Mouse (Mus musculus) thymus, postnatal 10 days (tissue): Measurements from ENCODE around the gene Mdm2.

ENCODE experiments used
- DNase-seq, 2 experiments: peaks; one replicate each; pipeline ENCODE4 v3.0.0; 2021; ENCODE audit warnings: low spot score in 2 of 2

Gene Mdm2

DNA sequence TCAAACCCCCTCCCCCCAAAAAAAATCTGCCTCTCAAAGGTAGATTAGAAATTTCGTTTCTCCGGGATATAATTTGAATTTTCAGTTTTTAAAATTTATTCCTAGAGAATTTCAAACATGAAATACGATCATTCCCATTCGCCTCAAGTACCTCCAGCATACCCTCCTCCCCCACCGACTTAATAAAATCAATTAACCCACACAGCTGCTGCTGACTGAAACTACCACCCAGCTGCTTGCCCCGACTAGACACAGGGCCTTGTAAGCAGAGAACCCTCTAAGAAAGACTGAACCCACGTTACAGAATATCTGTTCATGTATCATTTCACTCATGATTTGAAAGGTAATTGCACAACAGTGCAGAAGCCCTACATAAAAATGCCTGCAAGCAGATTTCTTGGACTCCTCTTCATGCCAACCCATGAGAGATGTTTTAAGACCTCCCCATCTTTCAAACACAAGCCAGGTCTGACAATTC lies 65.0 kb downstream of the Mdm2 start:
- DNase-seq, result no peak

DNA sequence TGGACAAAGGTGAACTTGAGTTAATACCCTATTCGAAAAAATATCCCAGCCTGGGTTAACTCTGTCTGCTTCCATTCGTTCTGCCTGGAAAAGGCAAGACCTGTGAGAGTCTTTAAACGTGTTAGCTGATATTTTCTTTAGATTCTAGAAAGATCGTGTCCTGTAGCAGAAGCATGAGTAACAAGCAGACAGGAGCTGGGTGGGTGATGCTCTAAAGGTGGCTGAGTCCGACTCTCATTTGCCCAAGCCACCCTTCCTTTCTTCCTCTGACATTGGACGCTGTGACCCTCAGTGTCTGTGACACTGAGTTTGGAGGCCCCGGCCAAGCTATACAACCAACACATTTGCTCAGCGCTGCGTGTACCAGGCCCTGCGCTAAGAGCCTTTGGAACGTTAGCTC lies 65.7 kb downstream of the Mdm2 start:
- no peak for DNase-seq

DNA sequence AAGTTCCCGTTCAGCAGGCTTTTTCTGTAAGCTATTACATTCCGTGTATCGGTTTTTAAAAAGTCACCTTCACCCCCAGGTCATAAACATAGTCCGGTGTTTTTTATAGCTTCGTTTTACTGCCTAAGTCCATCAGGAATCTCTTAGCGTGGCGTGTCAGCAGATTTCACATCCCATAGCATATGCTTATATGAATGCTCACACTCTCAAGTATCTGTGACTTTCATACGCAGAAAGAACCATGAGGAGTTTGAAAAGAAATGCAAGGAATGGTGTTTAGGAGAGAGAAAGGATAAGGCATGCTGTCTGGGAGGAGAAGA lies 66.2 kb downstream of the Mdm2 start:
- DNase-seq, result no peak

DNA sequence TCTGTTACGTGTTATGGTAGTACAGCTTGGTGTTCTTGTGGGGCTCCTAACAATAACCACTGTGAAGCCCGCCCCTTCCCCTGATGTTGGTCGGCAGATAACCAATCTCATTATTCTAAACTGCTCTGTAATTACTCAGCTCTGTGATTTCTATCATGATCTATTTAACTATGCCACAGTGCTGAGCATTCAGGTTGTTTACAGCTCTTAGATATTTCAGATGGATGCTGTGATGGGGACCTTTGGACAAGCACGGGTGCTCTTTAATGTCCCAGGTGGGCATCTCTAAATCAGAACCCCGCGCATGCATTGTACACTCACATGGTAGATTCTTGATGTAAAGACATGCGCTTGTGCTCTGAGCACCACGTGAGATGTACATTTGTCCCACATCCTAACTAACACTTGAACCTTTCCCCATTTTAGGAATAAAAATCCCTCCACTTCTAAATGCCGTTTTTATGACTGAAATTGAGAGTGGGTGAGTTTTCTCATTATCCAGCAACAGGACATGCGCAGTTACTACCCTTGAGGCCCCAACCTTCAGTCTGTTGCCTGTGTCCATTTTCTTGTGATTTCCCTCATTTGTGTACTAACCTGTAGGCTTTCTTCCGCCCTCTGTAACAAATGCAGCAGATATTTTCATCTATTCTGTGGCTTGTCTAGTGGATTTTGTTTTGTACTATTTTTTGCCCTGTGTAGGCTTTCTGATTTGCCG lies 66.7 kb downstream of the Mdm2 start:
- DNase-seq, result no peak

DNA sequence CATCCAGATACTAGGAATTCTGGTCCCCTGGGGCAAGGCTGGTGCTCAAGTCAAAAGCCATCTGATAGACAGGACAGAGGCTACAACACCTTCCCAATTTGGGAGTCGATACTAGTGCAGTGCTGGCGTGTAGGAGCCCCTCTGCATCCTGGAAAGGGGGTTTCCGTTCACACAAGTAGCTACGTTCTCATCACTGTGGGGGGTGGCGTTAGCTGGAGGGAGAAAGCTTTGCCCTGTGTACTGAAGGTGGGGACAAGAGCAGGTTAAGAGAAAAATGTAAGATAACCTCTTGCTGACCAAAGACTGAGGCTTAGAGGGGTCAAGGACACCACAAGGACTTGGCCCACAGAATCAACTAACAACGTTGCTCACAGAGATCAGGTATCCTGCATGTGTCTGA lies 67.3 kb downstream of the Mdm2 start:
- no peak for DNase-seq

DNA sequence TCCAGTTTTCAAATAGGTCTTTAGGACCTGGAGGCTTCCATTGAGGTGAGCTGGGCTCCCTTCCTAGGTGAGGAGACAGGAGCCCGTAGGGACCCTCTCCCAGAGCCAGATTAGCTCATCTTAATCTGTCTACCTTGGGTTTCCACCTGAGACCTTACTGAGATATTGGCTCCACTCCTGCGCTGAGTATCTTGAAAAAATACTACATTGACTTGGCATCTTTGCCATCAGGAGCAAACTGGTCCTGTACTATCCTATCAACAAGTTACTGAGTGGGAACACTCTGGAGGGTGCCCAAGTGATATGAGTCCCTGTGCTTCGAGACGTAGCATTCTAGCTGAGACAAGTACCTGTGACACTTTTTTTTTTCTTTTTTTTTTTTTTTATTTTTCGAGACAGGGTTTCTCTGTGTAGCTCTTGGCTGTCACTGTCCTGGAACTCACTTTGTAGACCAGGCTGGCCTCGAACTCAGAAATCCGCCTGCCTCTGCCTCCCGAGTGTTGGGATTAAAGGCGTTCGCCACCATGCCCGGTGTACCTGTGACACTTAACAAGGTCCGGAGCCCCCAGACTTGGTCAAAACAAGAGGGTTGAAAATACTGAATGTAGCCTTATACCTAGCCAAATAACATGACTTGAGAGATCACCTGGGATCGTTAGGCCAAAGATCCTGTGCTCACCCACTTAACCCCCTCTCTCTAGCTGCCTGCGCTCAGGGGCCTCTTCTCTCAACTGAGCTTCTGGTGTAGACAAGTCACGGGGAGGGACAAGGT lies 67.9 kb downstream of the Mdm2 start:
- DNase-seq, result no peak

DNA sequence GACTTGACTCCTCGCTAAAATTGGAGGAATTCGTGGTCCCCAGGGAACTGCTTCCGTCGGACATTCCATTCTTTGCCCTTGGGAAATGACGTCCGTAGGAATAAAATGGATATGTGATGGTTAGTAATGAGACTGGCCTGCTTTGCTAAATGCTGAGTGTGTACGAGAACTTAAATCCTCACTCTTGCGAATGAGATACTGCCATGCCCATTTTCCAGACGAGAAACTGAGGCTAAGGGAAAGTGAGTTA lies 68.4 kb downstream of the Mdm2 start:
- no peak for DNase-seq

DNA sequence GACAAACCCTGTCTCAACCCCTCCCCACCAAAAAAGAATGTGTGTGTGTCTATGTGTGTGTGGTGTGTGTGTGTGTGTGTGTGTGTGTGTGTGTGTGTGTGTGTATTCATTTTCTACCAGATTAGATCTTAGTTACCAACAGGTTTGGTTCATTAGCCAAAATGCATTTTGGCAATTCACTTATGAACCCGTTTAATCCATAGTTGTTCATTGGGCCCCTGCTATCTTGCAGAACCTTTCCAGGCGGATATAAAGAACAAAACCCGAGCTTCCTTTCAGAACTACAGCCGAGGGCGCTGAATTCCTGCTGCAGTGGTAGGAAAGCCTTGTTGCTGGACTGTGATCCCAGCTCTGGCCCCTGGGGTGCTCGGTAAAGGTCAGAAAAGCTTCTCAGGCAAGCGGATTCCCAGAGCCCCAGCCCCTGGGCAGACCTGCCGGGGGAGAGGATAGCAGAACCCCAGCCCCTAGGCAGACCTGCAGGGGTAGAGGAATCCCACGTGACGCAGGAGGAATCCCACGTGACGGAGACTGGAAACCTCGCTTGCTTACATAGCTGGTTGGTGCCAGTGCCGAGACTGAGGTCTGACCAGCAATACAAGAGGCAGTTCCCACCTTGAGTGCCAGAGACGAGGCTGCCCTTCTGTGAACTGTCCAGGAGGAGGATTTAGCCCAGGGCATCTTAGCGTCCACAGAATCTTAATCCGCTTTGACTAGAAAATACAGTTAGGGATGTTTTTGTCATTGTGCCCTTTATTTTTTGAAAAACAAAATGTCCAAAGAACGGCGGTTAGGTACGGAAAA lies 69.0 kb downstream of the Mdm2 start:
- DNase-seq, result no peak

DNA sequence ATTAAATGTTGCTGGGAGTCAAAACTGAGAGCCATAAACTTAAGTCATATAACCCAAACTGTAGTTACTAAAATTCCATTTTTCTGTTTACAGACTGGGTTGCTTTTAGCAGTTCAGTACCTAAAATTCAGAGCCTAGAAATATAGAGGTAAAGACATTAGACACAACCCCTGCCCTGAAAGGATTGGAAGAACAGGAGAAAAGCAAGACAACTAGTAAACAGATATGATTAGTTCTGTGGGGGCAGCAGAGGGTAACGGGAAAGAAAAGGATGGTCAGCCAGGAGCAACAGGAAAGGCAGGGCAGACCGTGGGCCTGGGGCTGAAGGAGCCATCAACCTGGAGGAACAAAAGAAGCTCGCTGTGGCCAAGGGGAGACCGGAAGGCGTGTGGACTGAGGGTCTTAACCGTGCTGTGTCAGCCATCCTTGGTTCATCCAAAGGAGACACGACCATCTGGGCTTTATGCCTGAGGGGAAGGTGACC lies 69.9 kb downstream of the Mdm2 start:
- DNase-seq, result no peak

DNA sequence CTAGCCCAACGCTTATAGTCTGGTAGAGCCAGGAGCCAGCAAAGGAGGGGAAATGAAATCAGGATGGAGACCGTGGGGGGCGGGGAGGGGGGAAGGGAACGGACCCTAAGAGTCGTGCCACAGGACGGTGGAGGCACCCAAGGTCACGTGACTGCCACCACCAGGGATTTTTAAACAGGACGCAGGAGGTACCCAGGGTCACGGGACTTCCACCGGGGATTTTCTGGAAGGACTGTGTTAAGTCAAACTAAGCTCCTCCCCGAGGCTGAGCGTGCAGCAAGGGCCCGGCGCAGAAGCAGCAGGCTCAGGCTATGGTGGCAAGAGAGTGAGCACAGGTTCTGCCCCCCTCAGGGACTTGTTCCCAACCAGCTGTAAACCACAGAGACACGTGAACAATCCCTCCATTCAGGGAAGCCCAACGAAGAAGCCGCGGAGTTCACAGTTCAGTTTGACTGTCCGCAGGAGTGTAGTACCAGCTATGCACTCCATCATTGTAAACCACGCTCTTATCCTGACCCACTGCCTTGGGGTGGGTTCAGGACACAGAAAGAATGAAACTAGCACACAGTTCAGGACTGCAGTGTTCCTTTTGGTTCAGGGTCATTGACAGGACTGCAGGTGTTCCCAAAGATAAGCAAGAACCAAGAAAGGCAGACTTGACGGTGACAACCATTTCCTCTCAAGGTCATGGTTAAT lies 70.5 kb downstream of the Mdm2 start:
- DNase-seq, result peak in 1 of 2 experiments; percentile 22

DNA sequence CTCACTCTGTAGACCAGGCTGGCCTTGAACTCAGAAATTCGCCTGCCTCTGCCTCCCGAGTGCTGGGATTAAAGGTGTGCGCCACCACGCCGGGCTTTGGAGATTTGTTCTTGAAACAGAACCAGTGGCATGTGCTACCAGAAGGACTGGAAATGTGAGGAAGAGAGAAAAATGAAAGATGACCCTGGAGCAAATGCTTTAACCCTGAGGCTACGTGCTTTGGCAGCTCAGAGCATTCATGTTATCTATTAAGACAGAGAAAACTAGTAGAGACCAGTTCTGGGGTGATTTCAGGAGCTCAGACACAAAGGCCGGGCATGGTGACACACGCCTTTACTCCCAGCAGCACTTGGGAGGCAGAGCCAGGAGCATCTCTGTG lies 71.3 kb downstream of the Mdm2 start:
- DNase-seq, result no peak
